Mouse (Mus musculus): ENCODE measurements around the gene Hspb7. TPM values are rescaled to one million over a fixed set of nuclear protein-coding genes. Genes with fewer than 3 reads are reported as not detected.
A peak's percentile ranks its signal among the peaks of the same experiment; 100 is the strongest.

The Hspb7 gene
- polyA plus RNA-seq, 1 experiment: 0.30 TPM

GRCm38 (mm10) chr4:141454581-141455350 is 34.2 kb downstream of the Hspb7 start:
- Histone ChIP-seq H3K27me3 (ENCODE audit: control insufficient read depth, insufficient read depth, insufficient read length) (no peaks in the 10 kb centered on the region), H3K79me2 (ENCODE audit: control insufficient read depth, insufficient read depth) (peaks cover 93% of the 10 kb centered on the region), H3K79me3 (ENCODE audit: low read depth) (peaks cover 52% of the 10 kb centered on the region), H3K36me3 (ENCODE audit: control insufficient read depth, insufficient read depth) (peaks cover 44% of the 10 kb centered on the region), H3K4me3 (ENCODE audit: insufficient read depth, poor library complexity, severe bottlenecking) (no peak overlapping the region), H3ac (ENCODE audit: control insufficient read depth, insufficient read length, low read depth) (peak overlapping the region; percentile 27)
- TF ChIP-seq CTCF (IDR thresholded peaks at IDR 0.05; ENCODE audit: control insufficient read depth, insufficient read depth, insufficient read length) (no peak), FOSL1 (IDR thresholded peaks at IDR 0.05; ENCODE audit: insufficient read depth, low read length, poor library complexity, severe bottlenecking) (no peak), MYOG (IDR thresholded peaks at IDR 0.05; ENCODE audit: control insufficient read depth, extremely low read depth, insufficient read length) (no peak), MAX (IDR thresholded peaks at IDR 0.05) (no peak), CEBPB (IDR thresholded peaks at IDR 0.05; ENCODE audit: low read depth) (no peak), USF1 (IDR thresholded peaks at IDR 0.05; ENCODE audit: low read depth) (no peak)

- Histone ChIP-seq H3K79me3 (ENCODE audit: low read depth) (peaks cover 57% of the 10 kb centered on the region), H3K79me2 (ENCODE audit: control insufficient read depth, insufficient read depth) (peaks cover 93% of the 10 kb centered on the region), H3K27me3 (ENCODE audit: control insufficient read depth, insufficient read depth, insufficient read length) (no peaks in the 10 kb centered on the region), H3ac (ENCODE audit: control insufficient read depth, insufficient read length, low read depth) (no peak overlapping the region), H3K4me3 (ENCODE audit: insufficient read depth, poor library complexity, severe bottlenecking) (no peak overlapping the region), H3K36me3 (ENCODE audit: control insufficient read depth, insufficient read depth) (peaks cover 44% of the 10 kb centered on the region)
- TF ChIP-seq USF1 (IDR thresholded peaks at IDR 0.05; ENCODE audit: low read depth) (no peak), CTCF (IDR thresholded peaks at IDR 0.05; ENCODE audit: control insufficient read depth, insufficient read depth, insufficient read length) (no peak)
Measured at GRCm38 (mm10) chr4:141455526-141455925, 34.9 kb downstream of the Hspb7 start.

- H3K4me3 ChIP-seq (ENCODE audit: insufficient read depth, poor library complexity, severe bottlenecking): no peak overlapping the region
- H3K79me2 ChIP-seq (ENCODE audit: control insufficient read depth, insufficient read depth): peaks cover 89% of the 10 kb centered on the region
- H3K36me3 ChIP-seq (ENCODE audit: control insufficient read depth, insufficient read depth): peaks cover 46% of the 10 kb centered on the region
- H3K79me3 ChIP-seq (ENCODE audit: low read depth): peaks cover 51% of the 10 kb centered on the region
- no peak overlapping the region for H3ac ChIP-seq (ENCODE audit: control insufficient read depth, insufficient read length, low read depth)
- no peak for TF ChIP-seq FOSL1 (IDR thresholded peaks at IDR 0.05; ENCODE audit: insufficient read depth, low read length, poor library complexity, severe bottlenecking)
- no peak for TF ChIP-seq MAX (IDR thresholded peaks at IDR 0.05)
- TF ChIP-seq USF1 (IDR thresholded peaks at IDR 0.05; ENCODE audit: low read depth): no peak
- TF ChIP-seq MYOG (IDR thresholded peaks at IDR 0.05; ENCODE audit: control insufficient read depth, extremely low read depth, insufficient read length): no peak
- no peak for TF ChIP-seq MYOD1 (IDR thresholded peaks at IDR 0.05; ENCODE audit: control insufficient read depth, insufficient read length, low read depth)
- no peak for TF ChIP-seq CTCF (IDR thresholded peaks at IDR 0.05; ENCODE audit: control insufficient read depth, insufficient read depth, insufficient read length)
- TF ChIP-seq CEBPB (IDR thresholded peaks at IDR 0.05; ENCODE audit: low read depth): no peak
- no peaks in the 10 kb centered on the region for H3K27me3 ChIP-seq (ENCODE audit: control insufficient read depth, insufficient read depth, insufficient read length)
Measured at GRCm38 (mm10) chr4:141456193-141456938, 35.8 kb downstream of the Hspb7 start.

- H3K36me3 ChIP-seq (ENCODE audit: control insufficient read depth, insufficient read depth): peaks cover 42% of the 10 kb centered on the region
- H3K79me2 ChIP-seq (ENCODE audit: control insufficient read depth, insufficient read depth): peaks cover 70% of the 10 kb centered on the region
- TF ChIP-seq USF1 (IDR thresholded peaks at IDR 0.05; ENCODE audit: low read depth): no peak
- no peak for TF ChIP-seq CTCF (IDR thresholded peaks at IDR 0.05; ENCODE audit: control insufficient read depth, insufficient read depth, insufficient read length)
- no peak for TF ChIP-seq CEBPB (IDR thresholded peaks at IDR 0.05; ENCODE audit: low read depth)
- no peak for TF ChIP-seq MYOG (IDR thresholded peaks at IDR 0.05; ENCODE audit: control insufficient read depth, extremely low read depth, insufficient read length)
- TF ChIP-seq FOSL1 (IDR thresholded peaks at IDR 0.05; ENCODE audit: insufficient read depth, low read length, poor library complexity, severe bottlenecking): no peak
- no peak for TF ChIP-seq MAX (IDR thresholded peaks at IDR 0.05)
- no peak for TF ChIP-seq MYOD1 (IDR thresholded peaks at IDR 0.05; ENCODE audit: control insufficient read depth, insufficient read length, low read depth)
- peaks cover 36% of the 10 kb centered on the region for H3K79me3 ChIP-seq (ENCODE audit: low read depth)
- H3K27me3 ChIP-seq (ENCODE audit: control insufficient read depth, insufficient read depth, insufficient read length): no peaks in the 10 kb centered on the region
- no peak overlapping the region for H3K4me3 ChIP-seq (ENCODE audit: insufficient read depth, poor library complexity, severe bottlenecking)
- no peak overlapping the region for H3ac ChIP-seq (ENCODE audit: control insufficient read depth, insufficient read length, low read depth)
Measured at GRCm38 (mm10) chr4:141458236-141458635, 37.7 kb downstream of the Hspb7 start.

- peaks cover 64% of the 10 kb centered on the region for H3K79me2 ChIP-seq (ENCODE audit: control insufficient read depth, insufficient read depth)
- H3ac ChIP-seq (ENCODE audit: control insufficient read depth, insufficient read length, low read depth): no peak overlapping the region
- H3K79me3 ChIP-seq (ENCODE audit: low read depth): peaks cover 32% of the 10 kb centered on the region
- TF ChIP-seq CEBPB (IDR thresholded peaks at IDR 0.05; ENCODE audit: low read depth) (no peak), USF1 (IDR thresholded peaks at IDR 0.05; ENCODE audit: low read depth) (no peak), FOSL1 (IDR thresholded peaks at IDR 0.05; ENCODE audit: insufficient read depth, low read length, poor library complexity, severe bottlenecking) (no peak), MYOG (IDR thresholded peaks at IDR 0.05; ENCODE audit: control insufficient read depth, extremely low read depth, insufficient read length) (no peak), MAX (IDR thresholded peaks at IDR 0.05) (no peak), MYOD1 (IDR thresholded peaks at IDR 0.05; ENCODE audit: control insufficient read depth, insufficient read length, low read depth) (no peak), CTCF (IDR thresholded peaks at IDR 0.05; ENCODE audit: control insufficient read depth, insufficient read depth, insufficient read length) (no peak)
- H3K4me3 ChIP-seq (ENCODE audit: insufficient read depth, poor library complexity, severe bottlenecking): no peak overlapping the region
- H3K27me3 ChIP-seq (ENCODE audit: control insufficient read depth, insufficient read depth, insufficient read length): no peaks in the 10 kb centered on the region
- H3K36me3 ChIP-seq (ENCODE audit: control insufficient read depth, insufficient read depth): peaks cover 46% of the 10 kb centered on the region
Measured at GRCm38 (mm10) chr4:141458888-141459287, 38.3 kb downstream of the Hspb7 start.

All from C2C12 (cell line).